Mouse (Mus musculus) heart, postnatal 10 days (tissue): ENCODE results near the gene Dtx3l. TPM values are rescaled to one million over a fixed set of nuclear protein-coding genes. Genes with fewer than 3 reads are reported as not detected.

Source experiments
- DNase-seq, 2 experiments: peaks; one replicate each; pipeline ENCODE4 v3.0.0; 2021
- intact Hi-C: fragments of 180-260 bp; cut with DNase I; formaldehyde crosslinking; loops from one replicate; pipeline ENCODE4 v1.15.1; 2025
- total RNA-seq, 2 experiments: library from RNA; stranded (reverse); gene quantifications; 2 replicates each; pipeline ENCODE4 v1.2.3; 2021

Gene Dtx3l
- total RNA-seq, 2 experiments from 2014 or later, result 9.3 to 12.7 TPM

GRCm38 (mm10) chr16:35890645-35891044 is 48.3 kb downstream of the Dtx3l start:
- intact Hi-C loops, result no loop called here
- DNase-seq, result no peak

- no peak for DNase-seq
- intact Hi-C loops, result no loop called here
Measured at GRCm38 (mm10) chr16:35888910-35889309, 50.0 kb downstream of the Dtx3l start.

GRCm38 (mm10) chr16:35888174-35888573 is 50.8 kb downstream of the Dtx3l start:
- no peak for DNase-seq
- intact Hi-C loops, result no loop called here

Other genes starting within 250 kb of the Dtx3l start
- 10 to 100 TPM; 47.1 to 50.2 TPM for gene Dirc2, start 169.8 kb downstream of the Dtx3l start, total RNA-seq
- 1 to 10 TPM; 2.8 to 3.8 TPM for gene Hspbap1, start 168.8 kb downstream of the Dtx3l start, total RNA-seq
- gene Parp14, start 67.6 kb downstream of the Dtx3l start, total RNA-seq, result 1 to 10 TPM; 6.7 to 9.7 TPM
- 10 to 100 TPM; 11.1 to 14.4 TPM for gene Parp9, start 681 bp downstream of the Dtx3l start, total RNA-seq
- 100 to 1,000 TPM in 1 of 2 experiments, 10 to 100 TPM in 1; 96.9 to 104 TPM for gene Kpna1, start 39.6 kb upstream of the Dtx3l start, total RNA-seq
- gene Wdr5b, start 102.0 kb upstream of the Dtx3l start, total RNA-seq, result 1 to 10 TPM; 4.4 to 5.6 TPM
- 100 to 1,000 TPM; 205 to 214 TPM for gene Fam162a, start 132.4 kb upstream of the Dtx3l start, total RNA-seq
- gene Ccdc58, start 132.5 kb upstream of the Dtx3l start, total RNA-seq, result 10 to 100 TPM; 41.8 to 42.6 TPM
- not detected for gene Csta1, start 192.1 kb upstream of the Dtx3l start, total RNA-seq
- 1 to 10 TPM; 1.5 TPM for gene Stfa2l1, start 217.7 kb upstream of the Dtx3l start, total RNA-seq
- 1 to 10 TPM; 1.3 to 1.6 TPM for gene Gm5483, start 245.1 kb upstream of the Dtx3l start, total RNA-seq